Mouse (Mus musculus) neural tube, embryonic 15.5 days (tissue): ENCODE results near the gene Pcyt1a. TPM values are rescaled to one million over a fixed set of nuclear protein-coding genes. Genes with fewer than 3 reads are reported as not detected.
"Not testable (repeated sequence)": the region's sequence is repeated elsewhere in the genome, so short reads cannot be mapped to it uniquely, and the experiment has no call there.

ENCODE experiments used
- ATAC-seq: fragments of 200-750 bp; cut with Nextera tagmentation; 2 replicates; pipeline ENCODE4 v1.8.0; 2017; ENCODE audit warnings: mild to moderate bottlenecking, moderate TSS enrichment, moderate library complexity; ENCODE audit not compliant: low FRiP score
- H3K27ac ChIP-seq: fragments of 300-500 bp; sonication (generic); replicated peaks from 2 replicates; pipeline ENCODE4 v1.5.1; 2015; ENCODE audit warnings: mild to moderate bottlenecking, inconsistent platforms
- H3K27me3 ChIP-seq: fragments of 300-500 bp; sonication (generic); replicated peaks from 2 replicates; pipeline ENCODE4 v1.6.1; 2015; ENCODE audit warnings: inconsistent platforms
- H3K36me3 ChIP-seq: fragments of 300-500 bp; sonication (generic); 2 replicates; pipeline ENCODE4 v1.6.1; 2015; ENCODE audit warnings: inconsistent platforms
- H3K4me1 ChIP-seq: fragments of 300-500 bp; sonication (generic); 2 replicates; pipeline ENCODE4 v1.6.1; 2015; ENCODE audit warnings: inconsistent platforms
- H3K4me2 ChIP-seq: fragments of 300-500 bp; sonication (generic); 2 replicates; pipeline ENCODE4 v1.6.1; 2015; ENCODE audit warnings: inconsistent platforms, mild to moderate bottlenecking, moderate library complexity
- H3K4me3 ChIP-seq: fragments of 300-500 bp; sonication (generic); replicated peaks from 2 replicates; pipeline ENCODE4 v1.5.1; 2015; ENCODE audit warnings: mild to moderate bottlenecking, inconsistent platforms
- H3K9ac ChIP-seq: fragments of 300-500 bp; sonication (generic); replicated peaks from 2 replicates; pipeline ENCODE4 v1.6.1; 2015; ENCODE audit warnings: mild to moderate bottlenecking, inconsistent platforms
- H3K9me3 ChIP-seq: fragments of 300-500 bp; sonication (generic); replicated peaks from 2 replicates; pipeline ENCODE4 v1.6.1; 2016; ENCODE audit warnings: inconsistent platforms
- WGBS: fragments of 180-500 bp; shearing (Covaris S2); methylation state at CpG from one replicate; pipeline ENCODE4 v1.1.7; 2015; ENCODE audit warnings: mixed read lengths; 5-methylcytosine and 5-hydroxymethylcytosine counted together
- polyA plus RNA-seq: library from polyadenylated mRNA; unstranded; fragments of >200 nt; fragmentation: Nextera tagmentation; extraction: Ambion mirVana; gene quantifications from 2 replicates; pipeline ENCODE4 v1.2.1, GENCODE M21; 2015

The Pcyt1a gene
- polyA plus RNA-seq, 1 experiment from 2014 or later = 46.0 TPM

GRCm38 (mm10) chr16:32484431-32484871 lies 53.7 kb downstream of the Pcyt1a start:
- Histone ChIP-seq H3K4me2 (no peak overlapping the region), H3K4me1 (no peaks in the 10 kb centered on the region), H3K9me3 (no peaks in the 10 kb centered on the region), H3K36me3 (no peaks in the 10 kb centered on the region), H3K27ac (no peak overlapping the region), H3K9ac (no peak overlapping the region), H3K27me3 (no peaks in the 10 kb centered on the region), H3K4me3 (no peak overlapping the region)
- no peak for ATAC-seq
- WGBS = 42% methylated on average over 7 of the region's 7 CpGs

GRCm38 (mm10) chr16:32485209-32485608 lies 54.5 kb downstream of the Pcyt1a start:
- H3K27me3 ChIP-seq = no peaks in the 10 kb centered on the region
- H3K9ac ChIP-seq = no peak overlapping the region
- no peak overlapping the region for H3K27ac ChIP-seq
- H3K4me1 ChIP-seq = no peaks in the 10 kb centered on the region
- 83% methylated on average over 2 of the region's 2 CpGs for WGBS
- H3K36me3 ChIP-seq = no peaks in the 10 kb centered on the region
- no peak overlapping the region for H3K4me3 ChIP-seq
- no peak for ATAC-seq
- no peaks in the 10 kb centered on the region for H3K9me3 ChIP-seq
- no peak overlapping the region for H3K4me2 ChIP-seq

DNA sequence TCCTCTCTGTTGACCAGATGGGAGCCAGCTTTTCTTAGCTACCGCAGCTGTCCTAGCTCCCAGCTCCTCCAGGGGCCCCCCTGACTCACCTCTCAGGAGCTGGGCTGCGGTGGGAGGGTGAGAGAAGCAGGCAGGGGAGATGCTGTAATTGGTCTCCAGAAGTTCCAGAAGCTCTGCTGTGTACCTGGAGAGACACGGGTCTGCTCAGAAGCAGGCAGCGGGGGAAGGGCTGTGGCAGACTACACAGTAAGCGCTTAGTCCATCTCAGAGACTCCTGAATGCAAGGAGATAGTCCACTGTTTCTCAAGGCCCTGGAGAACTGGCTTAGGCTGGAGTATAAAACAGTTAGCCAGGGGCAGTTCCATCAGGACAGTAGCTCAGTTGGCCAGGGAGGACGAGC lies 55.3 kb downstream of the Pcyt1a start:
- no peaks in the 10 kb centered on the region for H3K27me3 ChIP-seq
- H3K9me3 ChIP-seq = no peaks in the 10 kb centered on the region
- no peak overlapping the region for H3K27ac ChIP-seq
- ATAC-seq = no peak
- H3K36me3 ChIP-seq = no peaks in the 10 kb centered on the region
- no peak overlapping the region for H3K9ac ChIP-seq
- no peak overlapping the region for H3K4me3 ChIP-seq
- WGBS = 79% methylated on average over 6 of the region's 6 CpGs
- no peaks in the 10 kb centered on the region for H3K4me1 ChIP-seq
- H3K4me2 ChIP-seq = no peak overlapping the region

GRCm38 (mm10) chr16:32487234-32488111 lies 56.8 kb downstream of the Pcyt1a start, which contains the start of gene Slc51a:
Gene Slc51a (minus strand): TSS chr16:32487879.
- Histone ChIP-seq H3K36me3 (no peaks in the 10 kb centered on the region), H3K27me3 (no peaks in the 10 kb centered on the region), H3K9ac (no peak within 1 kb of the TSS), H3K4me1 (no peaks in the 10 kb centered on the region), H3K4me3 (no peak within 1 kb of the TSS), H3K9me3 (no peaks in the 10 kb centered on the region), H3K27ac (no peak within 1 kb of the TSS), H3K4me2 (no peak within 1 kb of the TSS)
- ATAC-seq = no peak
- WGBS = 70% methylated on average over 15 of the region's 15 CpGs

DNA sequence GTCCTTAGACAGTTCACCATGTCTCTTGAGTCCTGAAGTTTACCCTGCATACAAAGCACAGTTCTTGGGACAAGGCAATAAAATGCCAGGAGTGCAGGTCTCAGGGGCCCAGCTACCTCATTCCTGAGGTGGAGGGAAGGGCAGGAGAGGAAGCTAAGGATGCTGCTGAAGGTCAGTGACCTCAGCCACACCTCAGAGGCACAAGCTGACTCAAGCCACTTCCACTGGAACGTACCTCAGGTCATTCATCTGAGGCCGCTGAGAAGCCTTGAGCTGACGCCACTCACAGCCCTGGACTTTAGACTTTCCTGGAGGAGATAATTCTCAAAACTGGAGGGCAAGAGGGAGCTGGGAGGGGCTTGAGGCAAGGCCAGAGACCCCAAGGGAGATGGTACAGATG lies 58.2 kb downstream of the Pcyt1a start:
- Histone ChIP-seq H3K4me2 (no peak overlapping the region), H3K4me1 (no peaks in the 10 kb centered on the region), H3K4me3 (no peak overlapping the region), H3K36me3 (no peaks in the 10 kb centered on the region), H3K9me3 (no peaks in the 10 kb centered on the region), H3K9ac (no peak overlapping the region), H3K27ac (no peak overlapping the region), H3K27me3 (no peaks in the 10 kb centered on the region)
- no peak for ATAC-seq
- 95% methylated on average over 3 of the region's 3 CpGs for WGBS

DNA sequence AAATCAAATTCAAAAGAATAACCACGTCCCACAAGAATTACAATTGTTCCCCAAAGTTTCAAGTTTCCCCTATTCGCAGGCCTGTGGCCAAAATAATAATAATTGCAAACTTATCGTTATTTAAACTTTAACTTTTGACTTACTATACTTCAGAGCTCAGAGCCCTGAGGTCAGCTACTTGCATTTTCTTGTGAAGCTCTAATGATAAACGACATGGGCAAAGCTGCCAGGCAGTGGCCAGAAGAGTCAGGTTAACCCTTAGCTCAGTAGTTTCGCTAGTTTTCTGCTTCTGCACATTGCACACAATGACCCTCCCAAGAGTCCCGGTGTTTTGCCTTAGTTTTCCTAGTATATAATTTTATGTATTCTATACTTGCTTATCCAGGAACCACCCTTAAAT lies 63.6 kb downstream of the Pcyt1a start:
- H3K4me1 ChIP-seq, H3K4me3 ChIP-seq, H3K27ac ChIP-seq, H3K4me2 ChIP-seq, H3K9me3 ChIP-seq, H3K27me3 ChIP-seq, H3K36me3 ChIP-seq, H3K9ac ChIP-seq, ATAC-seq: not testable (repeated sequence)
- 79% methylated on average over 6 of the region's 6 CpGs for WGBS

GRCm38 (mm10) chr16:32495965-32496364 lies 65.2 kb downstream of the Pcyt1a start, which contains the start of gene Zdhhc19:
Gene Zdhhc19 (plus strand): TSS chr16:32496265.
- H3K4me1 ChIP-seq = peaks cover 10% of the 10 kb centered on the region; the same call in 1 of the 2 replicates
- no peak within 1 kb of the TSS for H3K4me2 ChIP-seq
- no peaks in the 10 kb centered on the region for H3K36me3 ChIP-seq
- H3K9ac ChIP-seq = no peak within 1 kb of the TSS
- no peak for ATAC-seq
- H3K27ac ChIP-seq = no peak within 1 kb of the TSS
- no peaks in the 10 kb centered on the region for H3K9me3 ChIP-seq
- no peaks in the 10 kb centered on the region for H3K27me3 ChIP-seq
- no peak within 1 kb of the TSS for H3K4me3 ChIP-seq
- 67% methylated on average over 3 of the region's 3 CpGs for WGBS

DNA sequence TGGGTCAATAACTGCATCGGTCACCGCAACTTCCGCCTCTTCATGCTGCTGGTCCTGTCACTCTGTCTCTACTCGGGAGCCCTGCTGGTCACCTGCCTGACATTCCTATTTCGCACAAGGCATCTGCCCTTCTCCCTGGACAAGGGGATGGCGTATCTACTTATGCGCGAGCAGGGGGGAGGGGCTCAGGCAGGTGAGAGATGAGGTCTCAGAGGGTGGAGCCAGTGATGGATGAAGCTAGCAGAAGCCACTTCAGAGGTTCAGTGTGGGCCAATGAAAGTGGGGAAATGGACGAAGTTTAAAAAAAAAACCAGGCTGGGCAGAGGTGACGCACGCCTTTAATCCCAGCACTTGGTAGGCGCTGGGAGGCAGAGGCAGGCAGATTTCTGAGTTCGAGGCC lies 68.3 kb downstream of the Pcyt1a start:
- Histone ChIP-seq H3K9ac (no peak overlapping the region), H3K27ac (no peak overlapping the region), H3K9me3 (no peaks in the 10 kb centered on the region), H3K36me3 (no peaks in the 10 kb centered on the region), H3K4me1 (peaks cover 10% of the 10 kb centered on the region; the same call in 1 of the 2 replicates), H3K4me2 (peak overlapping the region; percentile 69), H3K4me3 (peak overlapping the region; percentile 40; the same call in 1 of the 2 replicates), H3K27me3 (no peaks in the 10 kb centered on the region)
- 65% methylated on average over 13 of the region's 13 CpGs for WGBS
- ATAC-seq = no peak

GRCm38 (mm10) chr16:32499430-32500037 lies 68.8 kb downstream of the Pcyt1a start:
- peak; percentile 93 for ATAC-seq
- peak overlapping the region; percentile 40 for H3K4me3 ChIP-seq
- H3K27me3 ChIP-seq = no peaks in the 10 kb centered on the region
- H3K4me1 ChIP-seq = peaks cover 10% of the 10 kb centered on the region; the same call in 1 of the 2 replicates
- peak overlapping the region; percentile 51 for H3K9ac ChIP-seq
- H3K27ac ChIP-seq = peak overlapping the region; percentile 60
- no peaks in the 10 kb centered on the region for H3K36me3 ChIP-seq
- H3K9me3 ChIP-seq = no peaks in the 10 kb centered on the region
- peak overlapping the region; percentile 69 for H3K4me2 ChIP-seq
- WGBS = 9% methylated on average over 22 of the region's 22 CpGs

DNA sequence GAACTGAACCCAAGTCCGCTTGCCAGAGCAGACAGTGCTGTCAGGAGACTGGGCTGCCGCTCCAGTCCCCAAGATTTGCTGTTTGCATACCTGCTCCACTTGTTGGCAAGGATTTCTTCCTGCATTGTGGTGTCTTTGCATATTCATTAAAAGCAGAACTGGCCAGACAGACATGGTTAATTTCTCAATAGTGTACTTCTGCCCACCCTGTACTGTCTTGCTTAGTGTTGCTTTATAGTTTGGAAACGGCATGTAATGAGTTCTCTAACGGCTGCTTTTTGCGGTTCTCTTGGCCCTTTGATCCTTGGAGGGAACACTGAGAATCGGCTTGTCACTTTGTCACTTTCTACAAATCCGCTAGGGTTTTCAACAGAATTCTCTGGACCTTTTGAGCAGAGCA lies 70.7 kb downstream of the Pcyt1a start:
- H3K9me3 ChIP-seq = no peaks in the 10 kb centered on the region
- no peak overlapping the region for H3K9ac ChIP-seq
- H3K27ac ChIP-seq = no peak overlapping the region
- H3K4me2 ChIP-seq = no peak overlapping the region
- H3K27me3 ChIP-seq = 0 out of 2 replicates have a peak, but pooled peaks cover 3% of the 10 kb centered on the region
- no peak for ATAC-seq
- peaks cover 10% of the 10 kb centered on the region; the same call in 1 of the 2 replicates for H3K4me1 ChIP-seq
- no peaks in the 10 kb centered on the region for H3K36me3 ChIP-seq
- H3K4me3 ChIP-seq = no peak overlapping the region
- 59% methylated on average over 7 of the region's 7 CpGs for WGBS

DNA sequence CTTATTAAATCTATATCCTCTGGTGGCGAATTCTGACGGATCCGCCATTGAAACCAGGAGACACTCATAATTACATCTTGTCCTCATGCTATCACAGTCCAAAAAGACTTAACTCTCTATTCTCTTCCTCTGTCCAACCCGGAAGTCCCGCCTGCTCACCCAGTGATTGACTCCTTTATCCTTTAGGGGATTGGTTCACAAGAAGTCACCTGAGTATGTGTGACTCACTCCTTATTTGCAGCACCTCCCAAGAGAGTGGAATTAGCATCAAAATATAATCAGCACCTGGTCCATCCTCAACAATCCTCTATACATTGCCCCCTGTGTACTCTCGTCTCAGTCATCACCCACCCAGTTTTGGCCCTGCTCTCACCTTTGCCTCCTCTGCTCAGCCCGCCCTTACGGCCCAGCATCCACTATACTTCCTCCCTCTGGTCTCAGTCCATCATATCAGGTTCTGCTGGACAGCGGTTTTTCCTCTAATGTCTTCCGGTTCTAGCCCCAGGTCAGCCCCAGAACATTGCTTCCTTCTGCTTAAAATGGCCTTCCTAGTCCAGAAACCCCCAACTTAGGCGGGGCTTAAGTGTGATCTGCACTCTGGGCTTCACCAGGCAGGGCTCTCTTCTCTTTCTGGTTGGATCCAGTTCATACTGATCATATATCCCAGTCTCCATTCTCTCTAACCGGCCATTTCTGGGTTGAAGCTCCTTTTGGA lies 72.1 kb downstream of the Pcyt1a start:
- no peak overlapping the region for H3K27ac ChIP-seq
- peaks cover 10% of the 10 kb centered on the region; the same call in 1 of the 2 replicates for H3K4me1 ChIP-seq
- no peaks in the 10 kb centered on the region for H3K36me3 ChIP-seq
- WGBS = 89% methylated on average over 12 of the region's 12 CpGs
- H3K27me3 ChIP-seq = 0 out of 2 replicates have a peak, but pooled peaks cover 3% of the 10 kb centered on the region
- no peak for ATAC-seq
- no peaks in the 10 kb centered on the region for H3K9me3 ChIP-seq
- no peak overlapping the region for H3K4me2 ChIP-seq
- no peak overlapping the region for H3K4me3 ChIP-seq
- no peak overlapping the region for H3K9ac ChIP-seq
